Mouse (Mus musculus) ES-Bruce4 (cell line): ENCODE measurements around the gene Mettl4.

Experiments
- CTCF ChIP-seq: IDR thresholded peaks from one replicate; pipeline ENCODE4 v1.8.1; 2011; ENCODE audit warnings: low read depth, low read length
- EP300 ChIP-seq: IDR thresholded peaks from 2 replicates; pipeline ENCODE4 v1.6.1; 2011; ENCODE audit warnings: low read depth, low read length; ENCODE audit not compliant: insufficient read depth
- POLR2A ChIP-seq: IDR thresholded peaks from one replicate; pipeline ENCODE4 v1.8.1; 2011; ENCODE audit warnings: low read length; ENCODE audit not compliant: insufficient read depth

DNA sequence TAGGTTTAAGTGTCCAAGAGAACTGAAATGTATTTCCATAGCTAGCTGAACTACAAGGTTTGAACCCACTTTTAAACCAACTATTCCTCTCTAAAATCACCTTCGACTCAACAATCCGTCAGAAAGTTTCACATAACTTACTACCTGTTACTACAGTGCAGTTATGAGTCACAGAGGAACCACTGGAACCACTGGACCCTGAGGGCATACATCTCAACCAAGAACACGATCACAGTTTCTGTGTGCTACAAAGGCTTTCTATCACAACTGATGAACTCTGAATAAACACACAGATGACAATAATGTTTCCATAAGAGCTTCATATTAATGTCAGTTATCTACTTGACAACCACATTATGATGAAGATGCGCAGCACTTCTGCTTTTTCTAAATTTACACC, 11.6 kb downstream of the Mettl4 start:
- no peak for TF ChIP-seq CTCF
- TF ChIP-seq EP300, result no peak
- TF ChIP-seq POLR2A, result no peak
